Mouse (Mus musculus) E14TG2a.4 (cell line): ENCODE results near the gene Wasf3.

Experiments used
- H3K27me3 ChIP-seq: 2 replicates; pipeline ENCODE4 v1.6.1; 2014; ENCODE audit warnings: low read length, control low read depth; ENCODE audit not compliant: insufficient read depth
- H3K36me3 ChIP-seq: 2 replicates; pipeline ENCODE4 v1.6.1; 2014; ENCODE audit warnings: low read length, control low read depth; ENCODE audit not compliant: insufficient read depth
- H3K4me1 ChIP-seq: replicated peaks from 2 replicates; pipeline ENCODE4 v1.6.1; 2014; ENCODE audit warnings: low read depth, low read length, control low read depth
- H3K4me3 ChIP-seq: replicated peaks from 2 replicates; pipeline ENCODE4 v1.5.1; 2014; ENCODE audit warnings: mild to moderate bottlenecking, low read length
- H3K9me3 ChIP-seq: 2 replicates; pipeline ENCODE4 v1.6.1; 2014; ENCODE audit warnings: low read length, control low read depth
- CTCF ChIP-seq: conservative IDR thresholded peaks from 2 replicates; pipeline ENCODE4 v1.5.1; 2014; ENCODE audit warnings: low read length
- NANOG ChIP-seq: IDR thresholded peaks from 2 replicates; pipeline ENCODE4 v1.6.1; 2014; ENCODE audit warnings: borderline replicate concordance, low read length, mixed read lengths
- POU5F1 ChIP-seq: IDR thresholded peaks from 2 replicates; pipeline ENCODE4 v1.6.1; 2014; ENCODE audit warnings: low read length, borderline replicate concordance

Wasf3 gene

DNA sequence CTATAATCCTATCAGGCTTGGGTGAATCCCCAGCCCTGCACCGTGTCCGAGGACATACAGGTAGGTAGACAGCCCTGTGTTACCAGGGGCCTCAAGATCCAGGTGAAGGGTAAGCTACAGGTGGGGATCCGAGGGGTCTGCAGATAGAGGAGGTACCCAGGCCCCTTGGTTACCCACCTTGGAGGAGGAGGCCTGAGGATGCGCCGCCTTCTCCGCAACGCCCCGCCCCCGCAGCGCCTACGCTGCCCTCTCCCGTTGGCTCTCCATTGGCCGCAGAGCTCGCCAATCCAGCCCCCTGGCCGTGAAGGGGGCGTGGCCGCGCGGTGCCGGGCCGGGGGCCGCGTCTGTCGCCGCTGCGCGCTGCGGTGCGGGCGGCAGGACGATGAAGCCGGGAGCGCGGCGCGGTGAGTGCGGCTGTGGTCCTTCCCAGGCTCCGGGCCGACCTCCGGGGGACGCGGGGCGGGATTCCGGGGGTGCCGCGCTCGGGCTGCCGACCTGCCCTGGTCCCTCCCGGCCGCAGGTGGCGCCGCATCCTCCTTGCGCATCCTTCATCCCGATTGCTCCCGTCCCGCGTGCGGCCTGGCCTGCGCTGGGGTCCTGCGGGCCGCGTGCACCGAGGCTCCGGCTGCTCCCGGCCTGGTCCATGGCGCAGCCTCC, at the start of gene Wasf3:
Gene Wasf3, plus strand, starts transcription at position 51 of the 657 bp plus-strand sequence.
- Histone ChIP-seq H3K9me3 (peaks cover 8% of the 10 kb centered on the region; the same call in 1 of the 2 replicates), H3K4me3 (peak within 1 kb of the TSS; percentile 91), H3K4me1 (peaks cover 28% of the 10 kb centered on the region), H3K36me3 (peaks cover 18% of the 10 kb centered on the region), H3K27me3 (no peaks in the 10 kb centered on the region)
- TF ChIP-seq CTCF, result no peak
- TF ChIP-seq NANOG, result no peak
- no peak for TF ChIP-seq POU5F1

DNA sequence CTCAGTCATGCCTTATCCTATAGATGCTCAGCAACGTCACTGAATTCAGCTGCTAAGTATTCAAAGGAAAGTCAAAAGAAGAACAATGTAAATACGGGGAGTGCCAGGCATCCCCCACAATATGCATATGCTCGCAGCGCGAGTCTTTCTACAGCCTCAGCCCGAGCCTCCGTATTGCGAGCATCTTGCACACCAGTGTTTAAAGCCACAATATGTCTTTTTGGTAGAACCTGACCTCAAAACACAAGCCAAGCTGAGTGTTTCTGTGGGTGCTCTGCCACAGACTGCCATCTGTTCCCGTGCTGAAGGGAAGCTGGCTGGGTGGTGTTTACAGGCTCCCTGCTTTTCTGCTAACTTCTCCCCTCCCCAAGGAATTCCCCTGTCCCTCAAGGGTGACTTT, 46.7 kb upstream of the Wasf3 start:
- H3K36me3 ChIP-seq, result no peaks in the 10 kb centered on the region
- H3K4me1 ChIP-seq, result peaks cover 9% of the 10 kb centered on the region
- H3K9me3 ChIP-seq, result no peaks in the 10 kb centered on the region
- H3K4me3 ChIP-seq, result no peak overlapping the region
- no peak for TF ChIP-seq POU5F1
- TF ChIP-seq CTCF, result no peak
- no peak for TF ChIP-seq NANOG
- H3K27me3 ChIP-seq, result 0 out of 2 replicates have a peak, but pooled peaks cover 4% of the 10 kb centered on the region

DNA sequence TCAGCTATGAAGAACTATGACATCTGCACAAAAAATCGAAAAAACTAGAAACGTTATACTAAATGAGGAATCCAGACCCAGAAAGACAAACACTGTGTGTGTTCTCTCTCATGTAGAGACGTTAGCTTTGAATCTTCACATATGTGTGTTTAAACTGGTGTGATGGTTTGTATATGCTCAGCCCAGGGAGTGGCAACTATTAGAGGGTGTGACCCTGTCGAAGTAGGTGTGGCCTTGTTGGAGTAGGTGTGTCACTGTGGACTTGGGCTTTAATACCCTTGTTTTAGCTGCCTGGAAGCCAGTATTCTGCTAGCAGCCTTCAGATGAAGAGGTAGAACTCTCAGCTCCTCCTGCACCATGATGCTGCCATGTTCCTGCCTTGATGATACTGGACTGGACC, 44.7 kb upstream of the Wasf3 start:
- Histone ChIP-seq H3K27me3 (0 out of 2 replicates have a peak, but pooled peaks cover 4% of the 10 kb centered on the region), H3K4me3 (no peak overlapping the region), H3K4me1 (peaks cover 27% of the 10 kb centered on the region), H3K9me3 (no peaks in the 10 kb centered on the region), H3K36me3 (no peaks in the 10 kb centered on the region)
- TF ChIP-seq CTCF (no peak), NANOG (no peak), POU5F1 (no peak)

DNA sequence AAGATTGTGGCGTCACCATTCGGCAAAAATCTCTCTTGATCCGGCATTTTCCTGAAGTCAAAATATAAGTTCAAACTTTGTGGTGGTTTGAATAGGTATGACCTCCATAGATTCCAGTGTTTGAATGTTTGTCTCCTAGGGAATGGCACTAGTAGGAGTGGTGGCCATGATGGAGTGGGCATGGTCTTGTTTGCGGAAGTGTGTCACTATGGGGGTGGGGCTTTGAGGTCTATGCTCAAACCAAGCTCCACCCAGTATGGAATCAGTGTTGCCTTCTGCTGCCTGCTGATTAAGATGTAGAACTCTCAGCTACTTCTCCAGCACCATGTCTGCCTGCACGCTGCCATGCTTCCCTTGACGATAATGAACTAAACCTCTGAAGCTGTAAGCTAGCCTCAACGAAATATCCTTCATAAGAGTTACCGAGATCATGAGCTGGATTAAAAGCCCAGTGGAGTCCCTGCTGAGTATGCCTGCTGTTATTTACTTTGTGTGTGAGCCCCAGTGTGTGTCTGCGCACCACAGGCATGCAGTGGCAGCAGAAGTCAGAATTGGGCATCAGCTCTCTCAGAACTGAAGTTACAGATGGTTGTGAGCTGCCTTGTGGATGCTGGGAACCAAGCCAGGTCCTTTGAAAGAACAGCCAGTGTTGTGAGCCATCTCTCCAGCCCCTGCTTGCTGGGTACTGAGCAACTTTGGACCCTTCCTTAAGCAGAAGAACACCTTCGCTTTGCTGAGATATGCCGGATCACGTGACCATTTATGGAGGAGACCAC, 39.7 kb upstream of the Wasf3 start:
- H3K4me1 ChIP-seq, result peaks cover 31% of the 10 kb centered on the region
- TF ChIP-seq CTCF, result no peak
- TF ChIP-seq POU5F1, result no peak
- no peak for TF ChIP-seq NANOG
- H3K27me3 ChIP-seq, result no peaks in the 10 kb centered on the region
- H3K4me3 ChIP-seq, result peak overlapping the region; percentile 59
- no peaks in the 10 kb centered on the region for H3K36me3 ChIP-seq
- H3K9me3 ChIP-seq, result no peaks in the 10 kb centered on the region

DNA sequence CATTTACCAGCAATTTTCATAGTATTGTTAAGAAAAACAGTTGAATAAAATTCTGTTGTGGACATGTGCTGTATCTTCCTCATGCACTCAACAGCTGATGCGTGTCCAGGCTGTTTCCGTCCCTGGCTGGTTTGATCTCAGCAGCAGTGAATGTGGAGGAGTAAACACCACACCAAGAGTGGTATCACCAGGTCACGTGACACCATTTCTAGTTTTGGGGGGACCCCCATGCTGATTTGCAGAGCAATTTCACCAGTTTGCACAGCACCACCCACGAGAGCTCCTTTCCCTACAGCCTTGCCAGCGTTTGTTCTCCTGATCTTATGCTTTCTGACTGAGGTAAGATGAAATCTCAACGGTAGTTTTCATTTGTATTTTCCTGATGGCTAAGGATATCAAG, 37.7 kb upstream of the Wasf3 start:
- H3K9me3 ChIP-seq, result no peaks in the 10 kb centered on the region
- peaks cover 26% of the 10 kb centered on the region for H3K4me1 ChIP-seq
- TF ChIP-seq POU5F1 (no peak), NANOG (no peak), CTCF (no peak)
- no peaks in the 10 kb centered on the region for H3K27me3 ChIP-seq
- H3K4me3 ChIP-seq, result no peak overlapping the region
- no peaks in the 10 kb centered on the region for H3K36me3 ChIP-seq

DNA sequence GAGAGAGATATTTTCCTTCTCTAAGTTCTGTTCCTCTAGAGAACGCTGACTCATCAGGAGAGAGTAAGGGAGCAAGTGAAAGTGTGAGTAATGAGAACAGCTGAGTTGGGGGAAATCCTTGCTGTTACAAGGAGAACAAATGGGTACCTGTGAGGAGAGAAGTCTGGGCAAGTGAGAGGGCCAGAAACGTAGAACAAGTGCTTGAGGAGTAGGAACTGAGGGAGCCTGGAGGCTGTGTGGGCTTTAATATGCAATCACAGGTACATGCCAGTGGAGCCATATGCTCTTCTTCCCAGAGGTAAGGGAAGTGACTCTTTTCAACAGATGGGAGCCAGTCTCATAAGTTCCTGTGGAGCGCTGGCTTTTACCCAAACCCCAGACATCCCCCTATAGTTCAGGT, 35.6 kb upstream of the Wasf3 start:
- H3K4me1 ChIP-seq, result peaks cover 13% of the 10 kb centered on the region
- H3K4me3 ChIP-seq, result no peak overlapping the region
- H3K9me3 ChIP-seq, result no peaks in the 10 kb centered on the region
- 0 out of 2 replicates have a peak, but pooled peaks cover 5% of the 10 kb centered on the region for H3K27me3 ChIP-seq
- TF ChIP-seq POU5F1, result no peak
- TF ChIP-seq CTCF, result no peak
- no peak for TF ChIP-seq NANOG
- H3K36me3 ChIP-seq, result no peaks in the 10 kb centered on the region

DNA sequence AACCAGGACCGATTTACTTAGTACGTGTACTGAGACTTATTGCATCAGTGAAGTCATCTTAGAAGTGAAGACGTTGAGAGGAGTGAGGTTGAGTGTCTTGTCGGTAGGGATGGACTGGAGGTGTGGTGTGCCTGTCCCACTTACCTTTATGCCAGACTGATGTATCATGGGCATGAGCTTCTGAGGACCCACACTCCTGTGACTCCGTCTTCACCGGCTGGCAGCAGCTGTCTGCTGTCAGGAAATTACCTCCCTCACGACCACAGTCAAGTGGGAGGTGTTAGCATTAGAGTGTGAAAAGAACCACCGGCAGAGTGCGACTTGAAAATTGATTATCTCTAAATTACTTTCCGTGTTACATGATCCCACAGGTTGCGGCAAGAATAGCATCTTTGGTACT, 34.0 kb upstream of the Wasf3 start:
- Histone ChIP-seq H3K4me1 (no peaks in the 10 kb centered on the region), H3K9me3 (no peaks in the 10 kb centered on the region), H3K27me3 (0 out of 2 replicates have a peak, but pooled peaks cover 6% of the 10 kb centered on the region), H3K36me3 (no peaks in the 10 kb centered on the region), H3K4me3 (no peak overlapping the region)
- no peak for TF ChIP-seq NANOG
- no peak for TF ChIP-seq POU5F1
- no peak for TF ChIP-seq CTCF

DNA sequence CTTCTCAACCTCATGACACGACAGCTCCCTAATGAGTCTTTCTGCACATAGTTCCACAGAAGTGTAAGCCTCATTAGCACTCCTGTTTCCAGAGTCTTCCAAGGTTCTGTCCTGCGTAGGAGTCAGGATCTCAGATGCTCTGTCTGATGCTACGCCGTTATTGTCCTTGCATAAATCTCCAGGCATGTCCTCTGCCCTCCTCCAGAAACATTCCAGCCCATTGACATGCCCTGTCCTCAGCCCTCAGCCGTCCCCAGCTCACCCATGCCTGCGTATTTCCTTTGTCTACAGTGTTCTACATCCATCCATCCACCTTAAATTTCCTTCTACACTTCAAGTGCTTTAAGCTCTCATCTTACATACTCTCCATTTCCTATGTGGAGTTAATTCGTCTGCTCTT, 32.8 kb upstream of the Wasf3 start:
- Histone ChIP-seq H3K36me3 (no peaks in the 10 kb centered on the region), H3K9me3 (no peaks in the 10 kb centered on the region), H3K27me3 (peaks cover 10% of the 10 kb centered on the region), H3K4me1 (no peaks in the 10 kb centered on the region), H3K4me3 (no peak overlapping the region)
- TF ChIP-seq NANOG, result no peak
- no peak for TF ChIP-seq POU5F1
- no peak for TF ChIP-seq CTCF

DNA sequence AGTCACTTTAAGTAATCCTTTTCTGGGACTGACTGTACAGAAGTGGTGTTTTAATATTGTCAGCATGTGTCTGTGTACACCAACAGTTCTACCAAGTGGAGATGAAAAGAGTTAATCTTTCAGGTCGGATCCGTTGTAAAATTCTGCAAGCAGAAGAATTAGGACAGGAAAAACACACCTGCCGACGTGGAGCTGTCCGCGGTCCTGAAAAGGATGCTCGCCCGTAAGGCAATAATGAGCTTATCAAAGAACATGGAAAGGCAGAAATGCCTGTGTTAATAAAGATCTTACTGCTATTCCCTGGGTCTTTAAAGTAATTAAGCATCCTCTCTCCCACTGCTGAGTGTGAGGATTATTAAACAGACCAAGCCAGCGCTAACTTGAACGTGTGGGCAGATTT, 24.4 kb upstream of the Wasf3 start:
- no peaks in the 10 kb centered on the region for H3K4me1 ChIP-seq
- TF ChIP-seq POU5F1 (no peak), CTCF (no peak), NANOG (no peak)
- peaks cover 13% of the 10 kb centered on the region for H3K9me3 ChIP-seq
- H3K4me3 ChIP-seq, result no peak overlapping the region
- peaks cover 4% of the 10 kb centered on the region for H3K27me3 ChIP-seq
- no peaks in the 10 kb centered on the region for H3K36me3 ChIP-seq
